Mouse (Mus musculus) activated CD4-positive, CD25-positive, alpha-beta regulatory T cell, adult 9 weeks (primary cell): ENCODE results near the gene Cox5b. TPM values are rescaled to one million over a fixed set of nuclear protein-coding genes. Genes with fewer than 3 reads are reported as not detected.

Source experiments
- polyA plus RNA-seq: library from polyadenylated mRNA; unstranded; fragments of 100-300 nt; shearing (Covaris generic); gene quantifications from one replicate; pipeline ENCODE4 v1.2.1, GENCODE M21; 2017

Cox5b gene
- 557 TPM for polyA plus RNA-seq

DNA sequence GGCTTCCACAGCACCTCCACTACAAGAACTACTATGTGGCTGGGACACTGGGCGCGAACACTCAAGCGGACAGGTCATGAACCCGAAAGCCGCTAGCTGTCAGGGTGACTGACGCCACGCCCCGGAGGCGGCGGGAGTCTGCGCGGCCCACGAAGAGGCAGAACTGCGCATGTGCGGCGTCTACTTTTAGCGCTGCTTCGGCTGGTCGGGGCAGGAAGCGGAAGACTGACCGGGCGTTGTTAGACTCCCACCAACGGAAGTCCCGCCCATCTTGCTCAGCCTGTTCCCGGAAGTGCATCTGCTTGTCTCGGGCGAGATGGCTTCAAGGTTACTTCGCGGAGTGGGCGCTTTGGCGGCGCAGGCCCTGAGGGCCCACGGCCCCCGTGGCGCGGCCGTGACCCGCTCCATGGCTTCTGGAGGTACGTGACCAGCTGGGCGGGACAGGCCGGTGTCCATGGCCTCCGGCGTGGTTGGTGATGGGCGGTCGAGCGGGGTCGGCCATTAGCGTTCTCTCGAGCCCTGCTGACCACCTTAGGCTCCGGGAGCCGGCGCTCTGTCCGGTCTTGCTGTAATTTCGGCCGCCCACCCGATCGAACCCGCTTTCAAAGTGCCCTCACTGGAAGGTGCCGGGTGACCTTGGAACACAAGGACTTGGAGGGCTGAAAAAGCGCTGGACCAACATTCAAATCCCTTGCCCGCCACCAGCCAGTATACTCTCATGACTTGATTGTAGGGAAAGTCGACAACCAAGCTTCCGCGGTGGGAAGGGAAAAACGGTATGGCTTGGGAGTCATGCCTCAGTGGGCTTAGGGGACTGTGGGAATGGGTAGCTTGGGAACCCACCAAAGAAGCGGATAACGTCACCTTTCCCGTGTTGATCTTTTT lies at the start of gene Cox5b:
TSS of gene Cox5b (plus strand) at position 179 of the 885 bp plus-strand sequence.

DNA sequence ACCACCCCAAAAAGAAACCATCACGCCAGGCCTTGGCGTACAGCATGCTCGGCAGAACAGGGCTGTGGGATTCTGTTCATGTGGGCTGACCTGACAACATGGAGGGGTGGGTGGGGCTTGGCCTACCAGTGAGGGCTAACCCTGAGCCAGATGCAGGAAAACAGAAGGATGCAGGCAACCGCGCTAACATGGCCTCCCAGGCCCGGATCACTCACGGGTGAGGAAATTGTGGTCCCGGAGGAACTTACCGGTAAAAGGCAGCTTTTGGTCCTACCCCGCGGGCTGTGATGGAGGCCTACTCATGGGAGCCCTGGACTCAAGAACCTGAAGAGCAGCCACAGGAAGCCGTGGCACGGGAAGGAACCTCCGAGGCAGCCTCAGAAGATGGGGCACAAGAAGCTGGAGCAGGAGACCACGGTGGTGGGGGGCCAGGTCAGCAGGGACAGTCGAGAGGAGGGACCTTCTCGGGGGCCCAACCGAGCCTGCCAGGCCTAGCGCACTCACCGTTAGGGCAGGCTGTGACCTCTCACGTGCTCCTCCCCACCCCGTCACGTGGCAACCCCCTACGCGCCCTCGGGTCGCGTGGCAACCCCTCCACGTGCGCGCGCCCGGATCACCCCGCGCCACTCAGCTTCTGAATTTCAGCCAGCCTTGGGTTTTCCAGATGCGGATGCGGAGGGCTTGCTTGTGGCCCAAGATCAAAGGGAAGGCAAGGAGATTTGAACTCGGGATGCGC lies 8.5 kb upstream of the Cox5b start, which contains the start of gene Fam178b:
TSS of gene Fam178b (minus strand) at position 564 of the 736 bp plus-strand sequence.

DNA sequence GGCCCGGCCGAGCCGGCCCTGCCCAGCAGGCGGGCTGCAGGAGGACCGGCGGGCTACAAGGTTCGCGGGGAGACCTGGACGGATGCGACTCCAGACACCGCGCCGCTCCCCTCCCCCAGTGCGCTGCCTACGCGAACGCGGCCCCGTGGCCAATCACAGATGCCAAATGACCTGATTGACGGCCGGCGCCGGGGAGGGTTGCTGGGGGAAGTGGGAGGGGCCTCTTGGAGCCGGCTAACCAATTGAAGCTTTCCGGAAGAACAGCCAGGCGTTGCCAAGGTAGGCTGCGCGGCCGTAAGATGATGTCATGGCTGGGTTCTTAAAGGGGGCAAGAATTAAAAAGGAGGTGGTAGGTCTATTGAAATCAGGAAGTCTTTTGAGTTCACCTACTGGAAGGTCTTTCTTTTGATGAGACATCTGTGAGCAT lies 18.6 kb downstream of the Cox5b start, which contains the start of gene 4933424G06Rik:
TSS of gene 4933424G06Rik (plus strand) at position 296 of the 427 bp plus-strand sequence.

DNA sequence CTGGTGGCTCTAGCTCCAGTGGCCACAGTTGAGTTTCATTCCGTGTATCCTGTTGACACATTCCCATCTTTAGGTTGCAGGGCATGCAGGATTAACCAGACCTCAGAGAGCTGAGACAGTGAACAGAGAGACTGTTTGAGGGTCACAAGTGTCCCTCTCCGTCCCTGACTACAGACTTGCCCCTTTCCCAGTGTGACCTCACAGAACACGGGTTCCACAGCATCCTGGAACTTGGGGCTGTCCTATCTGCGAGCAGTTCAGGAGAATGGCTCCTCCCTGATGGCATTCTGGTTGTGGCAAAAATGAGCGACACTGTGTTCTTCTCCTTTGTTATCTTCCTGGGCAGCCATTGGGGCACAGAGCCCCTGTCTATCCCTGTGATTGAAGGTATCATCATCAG lies 23.1 kb downstream of the Cox5b start, which contains the start of gene Actr1b:
TSS of gene Actr1b (minus strand) at position 112 of the 400 bp plus-strand sequence.

Other genes starting within 250 kb of the Cox5b start
- 41.8 TPM for gene Lman2l, start 246.2 kb upstream of the Cox5b start, polyA plus RNA-seq
- gene Cnnm4, start 219.8 kb upstream of the Cox5b start, polyA plus RNA-seq: 2.3 TPM
- gene Cnnm3, start 179.6 kb upstream of the Cox5b start, polyA plus RNA-seq: 2.4 TPM
- 34.8 TPM for gene Ankrd23, start 154.6 kb upstream of the Cox5b start, polyA plus RNA-seq
- not detected for gene Gm42417, start 152.0 kb upstream of the Cox5b start, polyA plus RNA-seq
- 43.2 TPM for gene Ankrd39, start 144.0 kb upstream of the Cox5b start, polyA plus RNA-seq
- 0.70 TPM for gene Sema4c, start 133.1 kb upstream of the Cox5b start, polyA plus RNA-seq
- gene Fam178b, start 8.3 kb upstream of the Cox5b start, polyA plus RNA-seq: not detected
- not detected for gene 4933424G06Rik, start 18.7 kb downstream of the Cox5b start, polyA plus RNA-seq
- gene Actr1b, start 23.0 kb downstream of the Cox5b start, polyA plus RNA-seq: 64.1 TPM
- 223 TPM for gene Zap70, start 70.3 kb downstream of the Cox5b start, polyA plus RNA-seq